Mouse (Mus musculus) heart, embryonic 14.5 days (tissue): Measurements from ENCODE around the gene Cln5. TPM values are rescaled to one million over a fixed set of nuclear protein-coding genes. Genes with fewer than 3 reads are reported as not detected.

Experiments
- ATAC-seq: fragments of 200-750 bp; cut with Nextera tagmentation; 2 replicates; pipeline ENCODE4 v1.8.0; 2017; ENCODE audit warnings: low read depth, moderate TSS enrichment; ENCODE audit not compliant: insufficient number of reproducible peaks, insufficient read depth, low FRiP score
- H3K27ac ChIP-seq, 2 experiments: fragments of 200-500 bp in 1 of 2; fragments of 300-500 bp in 1 of 2; sonication (generic) in 1 of 2; replicated peaks in 1 of 2; 2 replicates each; pipeline ENCODE4 v1.5.1; 2012 to 2014; ENCODE audit warnings: low read depth in 2 of 2, low read length in 2 of 2, control low read depth in 1 of 2, mild to moderate bottlenecking in 1 of 2, mixed read lengths in 1 of 2; ENCODE audit not compliant: control insufficient read depth in 1 of 2, insufficient read depth in 1 of 2
- H3K27me3 ChIP-seq: fragments of 300-500 bp; sonication (generic); 2 replicates; pipeline ENCODE4 v1.6.1; 2014; ENCODE audit warnings: mild to moderate bottlenecking, low read length, control low read depth; ENCODE audit not compliant: control insufficient read depth, insufficient read depth
- H3K36me3 ChIP-seq: fragments of 300-500 bp; sonication (generic); 2 replicates; pipeline ENCODE4 v1.6.1; 2014; ENCODE audit warnings: mild to moderate bottlenecking, control low read depth, low read length, mixed read lengths; ENCODE audit not compliant: control insufficient read depth, insufficient read depth
- H3K4me1 ChIP-seq, 2 experiments: fragments of 200-500 bp in 1 of 2; fragments of 300-500 bp in 1 of 2; sonication (generic) in 1 of 2; 2 replicates each; pipeline ENCODE4 v1.6.1; 2012 to 2014; ENCODE audit warnings: low read length in 2 of 2, control low read depth in 1 of 2, mixed read lengths in 1 of 2; ENCODE audit not compliant: control insufficient read depth in 2 of 2, insufficient read depth in 2 of 2
- H3K4me2 ChIP-seq: fragments of 300-500 bp; sonication (generic); 2 replicates; pipeline ENCODE4 v1.6.1; 2014; ENCODE audit warnings: mild to moderate bottlenecking, low read length
- H3K4me3 ChIP-seq, 2 experiments: fragments of 200-500 bp in 1 of 2; fragments of 300-500 bp in 1 of 2; sonication (generic) in 1 of 2; 2 replicates each; pipeline ENCODE4 v1.5.1; 2012 to 2014; ENCODE audit warnings: low read length in 2 of 2, mild to moderate bottlenecking in 2 of 2, control low read depth in 1 of 2, low read depth in 1 of 2, moderate library complexity in 1 of 2; ENCODE audit not compliant: control insufficient read depth in 1 of 2, insufficient read depth in 1 of 2
- H3K9ac ChIP-seq: fragments of 300-500 bp; sonication (generic); 2 replicates; pipeline ENCODE4 v1.6.1; 2014; ENCODE audit warnings: mild to moderate bottlenecking, low read length
- H3K9me3 ChIP-seq: fragments of 300-500 bp; sonication (generic); 2 replicates; pipeline ENCODE4 v1.6.1; 2016; ENCODE audit warnings: low read length, control low read depth; ENCODE audit not compliant: control insufficient read depth
- WGBS: fragments of 180-500 bp; shearing (Covaris S2); extraction: QIAGEN DNeasy Blood & Tissue Kit; methylation state at CpG from one replicate; pipeline ENCODE4 v1.1.7; 2014; 5-methylcytosine and 5-hydroxymethylcytosine counted together
- polyA plus RNA-seq: library from polyadenylated mRNA; unstranded; fragments of >200 nt; fragmentation: Nextera tagmentation; extraction: Ambion mirVana; gene quantifications from 2 replicates; pipeline ENCODE4 v1.2.1, GENCODE M21; 2014

Gene Cln5
- polyA plus RNA-seq, 1 experiment from 2014 or later = 28.5 TPM

DNA sequence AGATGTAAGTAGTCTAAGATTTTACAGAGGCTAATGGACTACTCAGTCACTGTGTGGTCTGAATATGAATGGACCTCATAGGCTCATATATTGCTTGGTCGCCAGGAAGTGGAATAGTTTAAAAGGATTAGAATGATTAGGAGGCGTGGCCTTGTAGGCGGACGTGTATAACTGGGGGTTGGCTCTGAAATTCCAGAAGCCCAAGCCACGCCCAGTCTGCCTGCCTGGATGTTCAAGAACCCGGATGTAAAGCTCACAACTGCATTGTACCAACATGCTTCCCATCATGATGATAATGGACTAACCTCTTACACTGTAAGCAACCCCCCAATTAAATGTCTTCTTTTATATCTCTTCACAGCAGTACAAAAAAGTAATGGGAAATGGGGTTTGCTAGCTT, 55.7 kb downstream of the Cln5 start:
- Histone ChIP-seq H3K4me2 (no peak overlapping the region), H3K36me3 (peaks cover 78% of the 10 kb centered on the region), H3K9ac (no peak overlapping the region), H3K27ac (no peak overlapping the region), H3K4me3 (no peak overlapping the region), H3K9me3 (no peaks in the 10 kb centered on the region), H3K27me3 (no peaks in the 10 kb centered on the region), H3K4me1 (no peaks in the 10 kb centered on the region)
- 88% methylated on average over 6 of the region's 6 CpGs for WGBS
- ATAC-seq = no peak

Other genes with a start within 250 kb of the Cln5 start
- gene Kctd12, start 87.6 kb upstream of the Cln5 start, polyA plus RNA-seq = 5.8 and 9.0 TPM in 2 replicates
- gene Acod1, start 23.2 kb upstream of the Cln5 start, polyA plus RNA-seq = 0.09 TPM in 1 of 2 replicates, not detected in the other
- gene Fbxl3, start 29.4 kb downstream of the Cln5 start, polyA plus RNA-seq = 30.1 and 31.1 TPM in 2 replicates